Mouse (Mus musculus) forebrain, embryonic 16.5 days (tissue): Measurements from ENCODE around the gene Edil3. TPM values are rescaled to one million over a fixed set of nuclear protein-coding genes. Genes with fewer than 3 reads are reported as not detected.

Experiments used
- ATAC-seq: fragments of 200-750 bp; cut with Nextera tagmentation; 2 replicates; pipeline ENCODE4 v1.8.0; 2017; ENCODE audit warnings: mild to moderate bottlenecking, moderate library complexity
- H3K27ac ChIP-seq: fragments of 300-500 bp; sonication (generic); 2 replicates; pipeline ENCODE4 v1.5.1; 2014; ENCODE audit warnings: low read length, control low read depth
- H3K27me3 ChIP-seq: fragments of 300-500 bp; sonication (generic); replicated peaks from 2 replicates; pipeline ENCODE4 v1.6.1; 2014; ENCODE audit warnings: low read length; ENCODE audit not compliant: control insufficient read depth, insufficient read depth
- H3K36me3 ChIP-seq: fragments of 300-500 bp; sonication (generic); 2 replicates; pipeline ENCODE4 v1.6.1; 2014; ENCODE audit not compliant: control insufficient read depth, insufficient read depth
- H3K4me1 ChIP-seq: fragments of 300-500 bp; sonication (generic); replicated peaks from 2 replicates; pipeline ENCODE4 v1.6.1; 2014; ENCODE audit warnings: low read length; ENCODE audit not compliant: control insufficient read depth, insufficient read depth
- H3K4me2 ChIP-seq: fragments of 300-500 bp; sonication (generic); 2 replicates; pipeline ENCODE4 v1.6.1; 2014; ENCODE audit warnings: mild to moderate bottlenecking, low read length, control low read depth
- H3K4me3 ChIP-seq: fragments of 300-500 bp; sonication (generic); replicated peaks from 2 replicates; pipeline ENCODE4 v1.5.1; 2014; ENCODE audit warnings: mild to moderate bottlenecking, low read length, control low read depth
- H3K9ac ChIP-seq: fragments of 300-500 bp; sonication (generic); replicated peaks from 2 replicates; pipeline ENCODE4 v1.6.1; 2014; ENCODE audit warnings: low read depth, low read length, control low read depth
- H3K9me3 ChIP-seq: fragments of 300-500 bp; sonication (generic); 2 replicates; pipeline ENCODE4 v1.6.1; 2016; ENCODE audit warnings: low read length; ENCODE audit not compliant: control insufficient read depth
- WGBS: fragments of 180-500 bp; shearing (Covaris S2); extraction: QIAGEN DNeasy Blood & Tissue Kit; methylation state at CpG from one replicate; pipeline ENCODE4 v1.1.7; 2014; 5-methylcytosine and 5-hydroxymethylcytosine counted together
- polyA plus RNA-seq: library from polyadenylated mRNA; unstranded; fragments of >200 nt; fragmentation: Nextera tagmentation; extraction: Ambion mirVana; gene quantifications from 2 replicates; pipeline ENCODE4 v1.2.1, GENCODE M21; 2015

Edil3 gene
- polyA plus RNA-seq, 1 experiment from 2014 or later, result 59.3 TPM

- no peaks in the 10 kb centered on the region for H3K9me3 ChIP-seq
- no peak overlapping the region for H3K4me2 ChIP-seq
- ATAC-seq, result no peak
- H3K36me3 ChIP-seq, result no peaks in the 10 kb centered on the region
- WGBS, result 68% methylated on average over 5 of the region's 5 CpGs
- no peaks in the 10 kb centered on the region for H3K27me3 ChIP-seq
- H3K4me3 ChIP-seq, result no peak overlapping the region
- H3K4me1 ChIP-seq, result no peaks in the 10 kb centered on the region
- H3K27ac ChIP-seq, result no peak overlapping the region
- no peak overlapping the region for H3K9ac ChIP-seq
Measured at GRCm38 (mm10) chr13:89286696-89287305, 465.5 kb downstream of the Edil3 start.

- Histone ChIP-seq H3K4me3 (no peak overlapping the region), H3K27me3 (no peaks in the 10 kb centered on the region), H3K4me1 (no peaks in the 10 kb centered on the region), H3K36me3 (no peaks in the 10 kb centered on the region), H3K9ac (no peak overlapping the region), H3K4me2 (no peak overlapping the region), H3K27ac (no peak overlapping the region), H3K9me3 (no peaks in the 10 kb centered on the region)
- ATAC-seq, result no peak
- WGBS, result 86% methylated on average over 4 of the region's 4 CpGs
Measured at GRCm38 (mm10) chr13:89288201-89288600, 466.9 kb downstream of the Edil3 start.

GRCm38 (mm10) chr13:89321155-89321554 lies 499.9 kb downstream of the Edil3 start:
- ATAC-seq, result no peak
- WGBS, result 74% methylated on average over 1 of the region's 1 CpGs
- H3K4me1 ChIP-seq, result no peaks in the 10 kb centered on the region

GRCm38 (mm10) chr13:89324282-89324681 lies 503.0 kb downstream of the Edil3 start:
- H3K27me3 ChIP-seq, result no peaks in the 10 kb centered on the region
- no peaks in the 10 kb centered on the region for H3K4me1 ChIP-seq
- H3K4me2 ChIP-seq, result no peak overlapping the region
- no peaks in the 10 kb centered on the region for H3K36me3 ChIP-seq
- no peak overlapping the region for H3K9ac ChIP-seq
- 78% methylated on average over 2 of the region's 2 CpGs for WGBS
- no peak overlapping the region for H3K27ac ChIP-seq
- no peak overlapping the region for H3K4me3 ChIP-seq
- H3K9me3 ChIP-seq, result no peaks in the 10 kb centered on the region
- ATAC-seq, result no peak

More at GRCm38 (mm10) chr13:89321155-89321554, 499.9 kb downstream of the Edil3 start:
- Histone ChIP-seq H3K9me3 (no peaks in the 10 kb centered on the region), H3K27me3 (no peaks in the 10 kb centered on the region), H3K9ac (no peak overlapping the region), H3K36me3 (no peaks in the 10 kb centered on the region), H3K27ac (no peak overlapping the region), H3K4me2 (no peak overlapping the region), H3K4me3 (no peak overlapping the region)

GRCm38 (mm10) chr13:89334494-89334893 lies 513.2 kb downstream of the Edil3 start:
- Histone ChIP-seq H3K27ac (no peak overlapping the region), H3K36me3 (no peaks in the 10 kb centered on the region), H3K4me1 (peaks cover 4% of the 10 kb centered on the region; the same call in 1 of the 2 replicates), H3K9me3 (no peaks in the 10 kb centered on the region), H3K9ac (no peak overlapping the region), H3K4me2 (no peak overlapping the region), H3K27me3 (no peaks in the 10 kb centered on the region), H3K4me3 (no peak overlapping the region)
- 56% methylated on average over 1 of the region's 1 CpGs for WGBS
- ATAC-seq, result 0 out of 2 replicates have a peak, but pooled peaks have one; percentile 45

- Histone ChIP-seq H3K4me2 (no peak overlapping the region), H3K27ac (no peak overlapping the region), H3K4me3 (no peak overlapping the region), H3K4me1 (peaks cover 4% of the 10 kb centered on the region; the same call in 1 of the 2 replicates), H3K9ac (no peak overlapping the region), H3K27me3 (no peaks in the 10 kb centered on the region), H3K36me3 (no peaks in the 10 kb centered on the region), H3K9me3 (no peaks in the 10 kb centered on the region)
- no peak for ATAC-seq
- whole genome bisulfite sequencing, result 71% methylated on average over 7 of the region's 7 CpGs
Measured at GRCm38 (mm10) chr13:89335908-89336579, 514.8 kb downstream of the Edil3 start.

GRCm38 (mm10) chr13:89339055-89339454 lies 517.8 kb downstream of the Edil3 start:
- peak overlapping the region; percentile 31; the same call in 1 of the 2 replicates for H3K27ac ChIP-seq
- H3K4me2 ChIP-seq, result no peak overlapping the region
- H3K36me3 ChIP-seq, result no peaks in the 10 kb centered on the region
- no peaks in the 10 kb centered on the region for H3K27me3 ChIP-seq
- H3K9ac ChIP-seq, result no peak overlapping the region
- peak; percentile 79 for ATAC-seq
- WGBS, result 31% methylated on average over 4 of the region's 4 CpGs
- H3K9me3 ChIP-seq, result no peaks in the 10 kb centered on the region
- peaks cover 4% of the 10 kb centered on the region; the same call in 1 of the 2 replicates for H3K4me1 ChIP-seq
- H3K4me3 ChIP-seq, result no peak overlapping the region

GRCm38 (mm10) chr13:89339776-89340175 lies 518.5 kb downstream of the Edil3 start:
- H3K4me3 ChIP-seq, result no peak overlapping the region
- no peaks in the 10 kb centered on the region for H3K36me3 ChIP-seq
- 90% methylated on average over 3 of the region's 3 CpGs for WGBS
- H3K9ac ChIP-seq, result no peak overlapping the region
- no peak overlapping the region for H3K4me2 ChIP-seq
- no peaks in the 10 kb centered on the region for H3K27me3 ChIP-seq
- ATAC-seq, result no peak
- no peaks in the 10 kb centered on the region for H3K9me3 ChIP-seq
- H3K27ac ChIP-seq, result no peak overlapping the region
- H3K4me1 ChIP-seq, result peaks cover 4% of the 10 kb centered on the region; the same call in 1 of the 2 replicates

- WGBS, result 52% methylated on average over 3 of the region's 3 CpGs
- Histone ChIP-seq H3K4me2 (no peak overlapping the region), H3K9ac (no peak overlapping the region), H3K27me3 (no peaks in the 10 kb centered on the region), H3K36me3 (no peaks in the 10 kb centered on the region), H3K9me3 (no peaks in the 10 kb centered on the region), H3K4me3 (no peak overlapping the region), H3K4me1 (no peaks in the 10 kb centered on the region), H3K27ac (no peak overlapping the region)
- no peak for ATAC-seq
Measured at GRCm38 (mm10) chr13:89355234-89355633, 534.0 kb downstream of the Edil3 start.
